Mouse (Mus musculus) stomach, embryonic 15.5 days (tissue): ENCODE measurements around the gene Caskin1. TPM values are rescaled to one million over a fixed set of nuclear protein-coding genes. Genes with fewer than 3 reads are reported as not detected.

ENCODE experiments used
- ATAC-seq: fragments of 200-750 bp; cut with Nextera tagmentation; 2 replicates; pipeline ENCODE4 v1.8.0; 2017; ENCODE audit warnings: low read depth, moderate number of reproducible peaks, moderate TSS enrichment; ENCODE audit not compliant: insufficient read depth, low FRiP score
- H3K27ac ChIP-seq: fragments of 300-500 bp; sonication (generic); 2 replicates; pipeline ENCODE4 v1.5.1; 2015; ENCODE audit warnings: mild to moderate bottlenecking, inconsistent platforms
- H3K27me3 ChIP-seq: fragments of 300-500 bp; sonication (generic); replicated peaks from 2 replicates; pipeline ENCODE4 v1.6.1; 2015; ENCODE audit warnings: inconsistent platforms
- H3K36me3 ChIP-seq: fragments of 300-500 bp; sonication (generic); 2 replicates; pipeline ENCODE4 v1.6.1; 2015; ENCODE audit warnings: inconsistent platforms
- H3K4me1 ChIP-seq: fragments of 300-500 bp; sonication (generic); 2 replicates; pipeline ENCODE4 v1.6.1; 2015; ENCODE audit warnings: inconsistent platforms
- H3K4me2 ChIP-seq: fragments of 300-500 bp; sonication (generic); 2 replicates; pipeline ENCODE4 v1.6.1; 2015; ENCODE audit warnings: mild to moderate bottlenecking, inconsistent platforms
- H3K4me3 ChIP-seq: fragments of 300-500 bp; sonication (generic); replicated peaks from 2 replicates; pipeline ENCODE4 v1.5.1; 2015; ENCODE audit warnings: inconsistent platforms
- H3K9ac ChIP-seq: fragments of 300-500 bp; sonication (generic); 2 replicates; pipeline ENCODE4 v1.6.1; 2015; ENCODE audit warnings: inconsistent platforms
- H3K9me3 ChIP-seq: fragments of 300-500 bp; sonication (generic); 2 replicates; pipeline ENCODE4 v1.6.1; 2016; ENCODE audit warnings: inconsistent platforms
- WGBS: fragments of 180-500 bp; shearing (Covaris S2); methylation state at CpG from one replicate; pipeline ENCODE4 v1.1.7; 2015; 5-methylcytosine and 5-hydroxymethylcytosine counted together
- polyA plus RNA-seq: library from polyadenylated mRNA; unstranded; fragments of >200 nt; fragmentation: Nextera tagmentation; extraction: Ambion mirVana; gene quantifications from 2 replicates; pipeline ENCODE4 v1.2.1, GENCODE M21; 2015

Caskin1 gene
- polyA plus RNA-seq, 1 experiment from 2014 or later, result 2.6 TPM

DNA sequence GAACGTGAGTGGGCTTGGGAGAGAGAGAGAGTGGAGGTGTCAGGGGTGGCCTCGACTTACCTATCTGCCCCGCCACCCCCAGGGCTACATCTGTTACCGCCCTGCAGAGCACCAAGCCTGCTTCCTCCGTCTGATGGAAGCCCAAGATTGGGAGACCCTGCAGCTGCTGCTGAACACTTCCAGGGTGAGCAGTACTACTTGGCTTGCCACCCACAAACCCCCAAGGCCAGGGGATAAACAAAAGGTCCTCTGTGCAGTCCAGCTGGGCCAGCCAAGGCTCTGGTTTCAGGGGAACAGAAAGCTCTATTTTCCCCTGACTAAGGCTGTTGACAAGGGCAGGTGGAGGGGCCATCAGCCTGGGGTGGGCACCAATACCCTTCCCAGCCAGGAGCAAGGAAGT lies 13.8 kb upstream of the Caskin1 start:
- H3K4me2 ChIP-seq, result no peak overlapping the region
- WGBS, result 78% methylated on average over 5 of the region's 5 CpGs
- H3K9ac ChIP-seq, result no peak overlapping the region
- no peaks in the 10 kb centered on the region for H3K9me3 ChIP-seq
- no peak for ATAC-seq
- H3K27ac ChIP-seq, result no peak overlapping the region; the same call in 1 of the 2 replicates
- no peak overlapping the region for H3K4me3 ChIP-seq
- H3K27me3 ChIP-seq, result no peaks in the 10 kb centered on the region
- peaks cover 44% of the 10 kb centered on the region for H3K4me1 ChIP-seq
- peaks cover 34% of the 10 kb centered on the region for H3K36me3 ChIP-seq

- Histone ChIP-seq H3K4me1 (peaks cover 50% of the 10 kb centered on the region), H3K9ac (no peak overlapping the region), H3K36me3 (peaks cover 34% of the 10 kb centered on the region), H3K27me3 (no peaks in the 10 kb centered on the region), H3K4me2 (no peak overlapping the region), H3K9me3 (no peaks in the 10 kb centered on the region), H3K27ac (no peak overlapping the region), H3K4me3 (no peak overlapping the region)
- 87% methylated on average over 6 of the region's 6 CpGs for WGBS
- ATAC-seq, result no peak
These were observed 12.8 kb upstream of the Caskin1 start for GRCm38 (mm10) chr17:24475586-24475985.

GRCm38 (mm10) chr17:24476022-24476776 lies 12.2 kb upstream of the Caskin1 start:
- Histone ChIP-seq H3K36me3 (peaks cover 34% of the 10 kb centered on the region), H3K27me3 (no peaks in the 10 kb centered on the region), H3K9me3 (no peaks in the 10 kb centered on the region), H3K4me1 (peaks cover 45% of the 10 kb centered on the region), H3K9ac (no peak overlapping the region), H3K4me3 (no peak overlapping the region), H3K4me2 (no peak overlapping the region), H3K27ac (no peak overlapping the region)
- no peak for ATAC-seq
- WGBS, result 89% methylated on average over 10 of the region's 10 CpGs

- H3K9me3 ChIP-seq, result no peaks in the 10 kb centered on the region
- H3K36me3 ChIP-seq, result peaks cover 34% of the 10 kb centered on the region
- no peak for ATAC-seq
- peaks cover 35% of the 10 kb centered on the region for H3K4me1 ChIP-seq
- H3K9ac ChIP-seq, result 0 out of 2 replicates have a peak overlapping the region, but pooled peaks have one; percentile 37
- no peaks in the 10 kb centered on the region for H3K27me3 ChIP-seq
- WGBS, result 93% methylated on average over 20 of the region's 20 CpGs
- peak overlapping the region; percentile 81 for H3K4me2 ChIP-seq
- H3K27ac ChIP-seq, result no peak overlapping the region
- peak overlapping the region; percentile 96 for H3K4me3 ChIP-seq
These were observed 11.1 kb upstream of the Caskin1 start for GRCm38 (mm10) chr17:24477053-24477984.

- WGBS, result 39% methylated on average over 11 of the region's 11 CpGs
- H3K27ac ChIP-seq, result no peak overlapping the region
- peak; percentile 0; the same call in 1 of the 2 replicates for ATAC-seq
These were observed 10.3 kb upstream of the Caskin1 start for GRCm38 (mm10) chr17:24477985-24478600.

GRCm38 (mm10) chr17:24478663-24479380 lies 9.6 kb upstream of the Caskin1 start, which contains the start of gene Mlst8:
Gene Mlst8 (minus strand): TSS chr17:24479078.
- H3K4me2 ChIP-seq, result peak within 1 kb of the TSS; percentile 81
- peaks cover 30% of the 10 kb centered on the region for H3K36me3 ChIP-seq
- peak within 1 kb of the TSS; percentile 91 for H3K9ac ChIP-seq
- under 1% methylated on average over 48 of the region's 48 CpGs for WGBS
- peaks cover 22% of the 10 kb centered on the region for H3K4me1 ChIP-seq
- ATAC-seq, result peak; percentile 89
- peak within 1 kb of the TSS; percentile 96 for H3K4me3 ChIP-seq
- no peaks in the 10 kb centered on the region for H3K27me3 ChIP-seq
- H3K27ac ChIP-seq, result peak within 1 kb of the TSS; percentile 96
- H3K9me3 ChIP-seq, result no peaks in the 10 kb centered on the region

More at GRCm38 (mm10) chr17:24477985-24478600, 10.3 kb upstream of the Caskin1 start:
- Histone ChIP-seq H3K27me3 (no peaks in the 10 kb centered on the region), H3K36me3 (peaks cover 34% of the 10 kb centered on the region), H3K4me2 (peak overlapping the region; percentile 81), H3K9me3 (no peaks in the 10 kb centered on the region), H3K4me1 (peaks cover 28% of the 10 kb centered on the region), H3K4me3 (peak overlapping the region; percentile 96), H3K9ac (peak overlapping the region; percentile 37; the same call in 1 of the 2 replicates)

DNA sequence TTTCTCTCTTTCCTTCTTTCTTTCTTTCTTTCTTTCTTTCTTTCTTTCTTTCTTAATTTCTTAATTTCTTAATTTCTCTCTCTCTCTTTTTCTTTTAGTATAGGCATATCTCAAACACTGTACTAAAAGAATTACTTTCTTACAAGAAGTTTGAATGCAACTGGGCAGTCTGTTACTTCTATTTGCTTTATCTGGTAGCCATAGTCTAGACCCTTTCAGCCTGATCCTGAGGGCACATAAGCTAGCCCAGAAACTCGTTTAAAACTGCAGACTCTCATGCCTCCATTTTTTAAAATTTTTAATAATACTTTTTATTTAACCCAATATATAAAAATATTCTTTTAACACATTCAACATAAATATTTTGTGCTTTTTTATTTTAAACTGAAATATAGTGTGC lies 9.0 kb upstream of the Caskin1 start:
- Histone ChIP-seq H3K4me1 (peaks cover 17% of the 10 kb centered on the region), H3K36me3 (peaks cover 24% of the 10 kb centered on the region), H3K4me2 (peak overlapping the region; percentile 81; the same call in 1 of the 2 replicates), H3K4me3 (peak overlapping the region; percentile 96), H3K27ac (no peak overlapping the region; the same call in 1 of the 2 replicates), H3K9me3 (no peaks in the 10 kb centered on the region), H3K9ac (no peak overlapping the region), H3K27me3 (no peaks in the 10 kb centered on the region)
- 21% methylated on average over 1 of the region's 1 CpGs for WGBS
- ATAC-seq, result no peak

DNA sequence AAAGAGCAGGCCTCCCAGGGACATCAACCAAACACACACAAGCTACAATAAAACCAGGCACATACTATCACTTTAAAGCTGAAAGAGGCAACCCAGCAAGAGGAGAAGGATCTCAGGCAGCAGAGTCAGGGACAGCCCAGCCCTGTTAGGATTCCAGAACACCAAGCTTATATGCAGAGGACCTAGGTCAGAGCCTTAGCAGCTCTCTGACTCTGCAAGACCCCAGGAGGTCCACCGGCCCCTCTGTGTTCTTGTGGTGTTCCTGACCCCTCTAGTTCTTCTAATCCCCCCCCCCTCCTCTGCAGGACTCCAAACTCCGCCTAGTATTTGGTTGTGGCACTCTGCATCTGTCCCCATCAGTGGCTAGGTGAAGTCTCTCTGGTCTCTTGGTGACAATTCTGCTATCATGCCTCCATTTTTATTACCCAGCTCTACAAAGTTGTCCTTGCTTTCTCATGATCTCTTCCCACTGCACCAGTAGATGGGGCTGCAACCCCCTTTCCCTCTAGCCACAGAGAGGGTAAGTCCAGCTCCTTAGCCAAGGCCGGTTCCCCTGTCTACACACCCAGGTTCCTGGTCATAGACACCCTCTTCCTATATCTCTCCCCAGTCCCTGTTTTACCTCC lies 8.1 kb upstream of the Caskin1 start:
- H3K27me3 ChIP-seq, result no peaks in the 10 kb centered on the region
- H3K9me3 ChIP-seq, result no peaks in the 10 kb centered on the region
- H3K27ac ChIP-seq, result peak overlapping the region; percentile 54
- H3K4me3 ChIP-seq, result no peak overlapping the region
- peaks cover 17% of the 10 kb centered on the region for H3K4me1 ChIP-seq
- no peak overlapping the region for H3K9ac ChIP-seq
- ATAC-seq, result no peak
- H3K4me2 ChIP-seq, result 0 out of 2 replicates have a peak overlapping the region, but pooled peaks have one; percentile 2
- 50% methylated on average over 3 of the region's 3 CpGs for WGBS
- peaks cover 16% of the 10 kb centered on the region for H3K36me3 ChIP-seq

GRCm38 (mm10) chr17:24481027-24481815 lies 7.2 kb upstream of the Caskin1 start:
- H3K27me3 ChIP-seq, result no peaks in the 10 kb centered on the region
- WGBS, result 92% methylated on average over 20 of the region's 20 CpGs

DNA sequence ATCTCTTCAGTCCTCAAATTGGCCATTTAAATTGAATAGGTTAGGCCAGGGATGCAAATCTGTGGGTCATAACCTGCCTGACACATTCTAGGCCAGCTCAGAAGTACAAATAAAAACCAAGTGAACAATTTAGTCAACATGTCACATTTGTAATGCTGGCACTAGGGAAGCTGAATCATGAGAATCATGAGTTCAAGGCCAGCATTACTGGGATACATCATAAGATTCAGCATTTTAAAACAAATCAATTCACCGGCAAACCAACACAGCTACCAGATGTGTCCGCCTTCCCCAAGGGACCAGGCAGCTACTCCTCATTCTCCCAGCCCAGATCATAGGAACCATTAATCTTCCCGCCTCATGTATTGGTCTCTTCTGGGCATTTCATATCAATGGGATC lies 4.9 kb upstream of the Caskin1 start:
- H3K4me3 ChIP-seq, result no peak overlapping the region
- H3K4me2 ChIP-seq, result no peak overlapping the region
- H3K27ac ChIP-seq, result no peak overlapping the region
- ATAC-seq, result no peak
- peaks cover 9% of the 10 kb centered on the region; the same call in 1 of the 2 replicates for H3K4me1 ChIP-seq
- H3K9me3 ChIP-seq, result no peaks in the 10 kb centered on the region
- H3K9ac ChIP-seq, result no peak overlapping the region
- H3K27me3 ChIP-seq, result peaks cover 12% of the 10 kb centered on the region
- WGBS, result 85% methylated on average over 3 of the region's 3 CpGs
- no peaks in the 10 kb centered on the region for H3K36me3 ChIP-seq

More at GRCm38 (mm10) chr17:24481027-24481815, 7.2 kb upstream of the Caskin1 start:
- Histone ChIP-seq H3K36me3 (peaks cover 7% of the 10 kb centered on the region), H3K4me2 (no peak overlapping the region), H3K4me3 (no peak overlapping the region), H3K9ac (no peak overlapping the region), H3K27ac (no peak overlapping the region), H3K4me1 (peaks cover 20% of the 10 kb centered on the region), H3K9me3 (no peaks in the 10 kb centered on the region)
- ATAC-seq, result no peak
